Mouse (Mus musculus) heart, postnatal 0 days (tissue): ENCODE measurements around the gene Sh3bp4. TPM values are rescaled to one million over a fixed set of nuclear protein-coding genes. Genes with fewer than 3 reads are reported as not detected.

ENCODE experiments used
- ATAC-seq: fragments of 200-750 bp; cut with Nextera tagmentation; 2 replicates; pipeline ENCODE4 v1.8.0; 2017; ENCODE audit warnings: low read depth, moderate number of reproducible peaks, moderate library complexity; ENCODE audit not compliant: insufficient read depth
- DNase-seq: peaks from one replicate; pipeline ENCODE4 v3.0.0-alpha.2; 2016; ENCODE audit warnings: low spot score
- H3K27ac ChIP-seq: fragments of 300-500 bp; sonication (generic); 2 replicates; pipeline ENCODE4 v1.5.1; 2014; ENCODE audit warnings: low read depth, mild to moderate bottlenecking
- H3K27me3 ChIP-seq: fragments of 300-500 bp; sonication (generic); 2 replicates; pipeline ENCODE4 v1.6.1; 2014; ENCODE audit warnings: low read length, mixed read lengths; ENCODE audit not compliant: control insufficient read depth, insufficient read depth
- H3K36me3 ChIP-seq: fragments of 300-500 bp; sonication (generic); replicated peaks from 2 replicates; pipeline ENCODE4 v1.6.1; 2014; ENCODE audit warnings: low read length, mixed read lengths; ENCODE audit not compliant: control insufficient read depth, insufficient read depth
- H3K4me1 ChIP-seq: fragments of 300-500 bp; sonication (generic); 2 replicates; pipeline ENCODE4 v1.6.1; 2014; ENCODE audit warnings: antibody characterized with exemption; ENCODE audit not compliant: control insufficient read depth, insufficient read depth
- H3K4me2 ChIP-seq: fragments of 300-500 bp; sonication (generic); 2 replicates; pipeline ENCODE4 v1.6.1; 2014; ENCODE audit warnings: low read depth, mild to moderate bottlenecking, low read length, moderate library complexity
- H3K4me3 ChIP-seq: fragments of 300-500 bp; sonication (generic); 2 replicates; pipeline ENCODE4 v1.5.1; 2014; ENCODE audit warnings: low read depth, low read length
- H3K9ac ChIP-seq: fragments of 300-500 bp; sonication (generic); replicated peaks from 2 replicates; pipeline ENCODE4 v1.6.1; 2014; ENCODE audit warnings: low read depth, low read length, mixed read lengths
- H3K9me3 ChIP-seq: fragments of 300-500 bp; sonication (generic); replicated peaks from 2 replicates; pipeline ENCODE4 v1.6.1; 2016; ENCODE audit warnings: low read length; ENCODE audit not compliant: control insufficient read depth
- CTCF ChIP-seq: IDR thresholded peaks from 2 replicates; pipeline ENCODE4 v1.5.1; 2016; ENCODE audit warnings: antibody characterized with exemption, control low read depth, low read depth
- EP300 ChIP-seq: IDR thresholded peaks from 2 replicates; pipeline ENCODE4 v1.6.1; 2016; ENCODE audit warnings: antibody characterized with exemption, low read depth
- WGBS: fragments of 180-500 bp; shearing (Covaris S2); extraction: QIAGEN DNeasy Blood & Tissue Kit; methylation state at CpG from one replicate; pipeline ENCODE4 v1.1.7; 2014; 5-methylcytosine and 5-hydroxymethylcytosine counted together
- polyA plus RNA-seq: library from polyadenylated mRNA; unstranded; fragments of >200 nt; fragmentation: Nextera tagmentation; extraction: Ambion mirVana; gene quantifications from 2 replicates; pipeline ENCODE4 v1.2.1, GENCODE M21; 2015
- total RNA-seq: library from RNA; depleted of rRNA; stranded (reverse); fragments of >200 nt; gene quantifications from 2 replicates; pipeline ENCODE4 v1.2.3, GENCODE M21; 2014; ENCODE audit warnings: low replicate concordance

Sh3bp4 gene
- total and polyA plus RNA-seq, 2 experiments from 2014 or later, result 15.1 to 50.6 TPM

- H3K4me1 ChIP-seq, result peaks cover 15% of the 10 kb centered on the region; the same call in 1 of the 2 replicates
- no peaks in the 10 kb centered on the region for H3K36me3 ChIP-seq
- H3K27ac ChIP-seq, result no peak overlapping the region
- ATAC-seq (no peak), DNase-seq (no peak)
- H3K9me3 ChIP-seq, result no peaks in the 10 kb centered on the region
- no peak for TF ChIP-seq EP300
- no peak for TF ChIP-seq CTCF
- no peak overlapping the region for H3K4me3 ChIP-seq
- no peak overlapping the region for H3K4me2 ChIP-seq
- H3K27me3 ChIP-seq, result no peaks in the 10 kb centered on the region
- H3K9ac ChIP-seq, result no peak overlapping the region
These were observed 114.6 kb downstream of the Sh3bp4 start for GRCm38 (mm10) chr1:89184839-89185238.

- H3K27ac ChIP-seq, result no peak overlapping the region
- TF ChIP-seq CTCF (no peak), EP300 (no peak)
- no peaks in the 10 kb centered on the region for H3K9me3 ChIP-seq
- H3K9ac ChIP-seq, result no peak overlapping the region
- H3K36me3 ChIP-seq, result no peaks in the 10 kb centered on the region
- ATAC-seq, result no peak
- H3K4me3 ChIP-seq, result no peak overlapping the region
- no peak overlapping the region for H3K4me2 ChIP-seq
- no peak for DNase-seq
- H3K27me3 ChIP-seq, result no peaks in the 10 kb centered on the region
- H3K4me1 ChIP-seq, result peaks cover 21% of the 10 kb centered on the region
- 91% methylated on average over 7 of the region's 7 CpGs for WGBS
These were observed 117.2 kb downstream of the Sh3bp4 start for GRCm38 (mm10) chr1:89187441-89187840.

GRCm38 (mm10) chr1:89188091-89188490 lies 117.9 kb downstream of the Sh3bp4 start:
- TF ChIP-seq EP300 (no peak), CTCF (no peak)

GRCm38 (mm10) chr1:89189204-89189603 lies 119.0 kb downstream of the Sh3bp4 start:
- no peaks in the 10 kb centered on the region for H3K27me3 ChIP-seq
- no peaks in the 10 kb centered on the region for H3K36me3 ChIP-seq
- H3K9ac ChIP-seq, result no peak overlapping the region
- H3K4me3 ChIP-seq, result no peak overlapping the region
- no peaks in the 10 kb centered on the region for H3K9me3 ChIP-seq
- 49% methylated on average over 5 of the region's 5 CpGs for WGBS
- no peak overlapping the region for H3K4me2 ChIP-seq
- TF ChIP-seq CTCF (no peak), EP300 (no peak)
- H3K27ac ChIP-seq, result peak overlapping the region; percentile 15; the same call in 1 of the 2 replicates
- H3K4me1 ChIP-seq, result peaks cover 12% of the 10 kb centered on the region; the same call in 1 of the 2 replicates
- ATAC-seq (peak; percentile 26; the same call in 1 of the 2 replicates), DNase-seq (peak; percentile 14)

More at GRCm38 (mm10) chr1:89188091-89188490, 117.9 kb downstream of the Sh3bp4 start:
- peak; percentile 18 for DNase-seq
- H3K4me2 ChIP-seq, result no peak overlapping the region
- peaks cover 20% of the 10 kb centered on the region for H3K4me1 ChIP-seq
- H3K9me3 ChIP-seq, result no peaks in the 10 kb centered on the region
- H3K27ac ChIP-seq, result no peak overlapping the region
- no peak overlapping the region for H3K9ac ChIP-seq
- WGBS, result 32% methylated on average over 4 of the region's 4 CpGs
- H3K27me3 ChIP-seq, result no peaks in the 10 kb centered on the region
- H3K36me3 ChIP-seq, result no peaks in the 10 kb centered on the region
- ATAC-seq, result no peak
- no peak overlapping the region for H3K4me3 ChIP-seq

GRCm38 (mm10) chr1:89190621-89191020 lies 120.4 kb downstream of the Sh3bp4 start:
- TF ChIP-seq CTCF, result no peak
- no peak; the same call in 1 of the 2 replicates for TF ChIP-seq EP300
- no peaks in the 10 kb centered on the region for H3K36me3 ChIP-seq
- H3K9ac ChIP-seq, result no peak overlapping the region
- 43% methylated on average over 7 of the region's 7 CpGs for WGBS
- no peak overlapping the region for H3K4me3 ChIP-seq
- H3K4me2 ChIP-seq, result no peak overlapping the region
- peak overlapping the region; percentile 76 for H3K27ac ChIP-seq
- ATAC-seq (no peak), DNase-seq (peak; percentile 61)
- H3K27me3 ChIP-seq, result no peaks in the 10 kb centered on the region
- peaks cover 12% of the 10 kb centered on the region; the same call in 1 of the 2 replicates for H3K4me1 ChIP-seq
- no peaks in the 10 kb centered on the region for H3K9me3 ChIP-seq

- no peak overlapping the region for H3K9ac ChIP-seq
- DNase-seq (peak; percentile 86), ATAC-seq (peak; percentile 59; the same call in 1 of the 2 replicates)
- TF ChIP-seq CTCF (peak; percentile 84), EP300 (no peak)
- 4% methylated on average over 11 of the region's 11 CpGs for WGBS
- peak overlapping the region; percentile 79 for H3K27ac ChIP-seq
- no peaks in the 10 kb centered on the region for H3K9me3 ChIP-seq
- no peaks in the 10 kb centered on the region for H3K36me3 ChIP-seq
- H3K4me1 ChIP-seq, result peaks cover 12% of the 10 kb centered on the region; the same call in 1 of the 2 replicates
- peak overlapping the region; percentile 1; the same call in 1 of the 2 replicates for H3K4me2 ChIP-seq
- H3K27me3 ChIP-seq, result no peaks in the 10 kb centered on the region
- no peak overlapping the region for H3K4me3 ChIP-seq
These were observed 121.0 kb downstream of the Sh3bp4 start for GRCm38 (mm10) chr1:89191127-89191740.
